Mouse (Mus musculus) gastrocnemius, adult 8-10 months (tissue): ENCODE results near the gene Olfr1201. TPM values are rescaled to one million over a fixed set of nuclear protein-coding genes. Genes with fewer than 3 reads are reported as not detected.

Experiments used
- DNase-seq, 2 experiments: peaks; one replicate each; pipeline ENCODE4 v3.0.0; 2022; ENCODE audit warnings: low spot score in 2 of 2
- total RNA-seq, 4 experiments: library from RNA; stranded (reverse); gene quantifications; 2 replicates each; pipeline ENCODE4 v1.2.4; 2022

Olfr1201 gene
- not detected for total RNA-seq

DNA sequence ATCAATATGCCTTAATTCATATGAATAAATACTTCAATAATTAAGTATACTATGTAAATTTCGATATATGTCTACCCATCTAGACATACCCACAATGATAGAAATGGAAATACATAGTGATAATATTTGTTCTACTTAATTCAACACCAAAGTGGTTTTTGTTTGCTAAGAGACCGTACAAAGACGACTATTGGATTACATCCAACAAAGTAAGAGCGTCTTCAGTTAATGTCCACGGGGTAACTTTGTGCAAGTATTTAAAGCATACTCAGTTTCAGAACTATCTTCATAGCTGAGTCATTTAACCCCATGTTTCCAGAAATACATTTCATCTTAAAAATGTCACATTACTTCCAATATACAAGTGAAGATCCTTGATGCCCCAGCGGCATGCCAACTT lies at the start of gene Olfr1201:
Olfr1201 (plus strand) TSS at position 301 of the 400 bp plus-strand sequence.
- no peak for DNase-seq

DNA sequence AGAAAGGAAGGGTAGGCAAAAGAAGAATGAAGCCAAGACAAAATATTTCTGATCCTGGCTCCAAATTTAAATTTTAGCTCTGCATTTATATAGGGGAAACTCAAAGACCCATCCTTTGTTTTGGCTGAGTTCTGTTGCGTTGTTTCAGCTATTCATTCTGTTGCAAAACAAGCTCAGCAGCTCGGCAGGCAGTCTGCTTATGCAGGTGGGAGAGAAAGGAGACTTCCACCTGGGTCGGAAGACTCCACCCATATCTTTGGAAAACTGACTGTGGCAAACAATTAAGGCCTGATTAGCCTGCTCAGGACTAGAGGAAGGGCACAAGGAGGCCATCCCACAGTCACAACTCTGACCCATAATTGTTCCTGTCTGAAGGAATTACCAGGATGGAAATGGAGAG lies 49.5 kb upstream of the Olfr1201 start:
- DNase-seq, result no peak

DNA sequence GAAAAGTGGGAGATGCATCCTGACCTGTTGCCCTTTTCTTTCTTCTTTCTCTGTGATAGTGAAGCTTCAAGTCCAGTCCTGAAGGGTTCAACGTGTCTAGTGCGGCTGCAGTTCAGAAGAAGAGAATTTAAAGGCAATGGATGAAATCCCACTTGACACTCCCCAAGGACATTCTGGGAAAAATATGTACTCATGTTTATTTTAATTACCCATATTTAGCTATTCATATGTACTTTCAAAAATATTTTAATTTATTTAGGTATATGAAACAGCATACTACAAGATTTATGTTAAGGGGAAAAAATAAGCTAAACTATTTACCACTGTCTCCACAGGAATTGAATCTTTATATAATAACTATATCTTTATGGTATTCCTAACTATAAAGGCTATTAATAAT lies 41.6 kb upstream of the Olfr1201 start, which contains the start of gene Olfr1198:
Olfr1198 (minus strand) TSS at position 101 of the 400 bp plus-strand sequence.
- DNase-seq, result no peak

DNA sequence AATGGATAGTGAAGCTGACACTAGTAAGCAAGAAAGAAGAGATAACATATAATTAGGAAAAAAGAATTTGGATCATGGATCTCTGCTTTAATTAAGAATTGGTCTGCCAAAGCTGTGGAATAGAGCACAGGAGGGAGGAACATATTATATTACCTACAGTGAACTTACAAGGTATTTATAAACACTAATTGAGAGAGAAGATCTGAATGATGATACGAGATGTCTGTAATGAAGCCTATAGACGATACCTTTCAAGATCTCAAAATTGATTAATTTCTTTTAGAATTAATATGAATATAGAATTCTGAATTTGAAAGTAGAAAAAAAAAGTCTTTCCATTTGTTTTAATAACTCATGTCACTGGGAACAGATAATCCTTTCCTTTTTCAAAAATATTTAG lies 32.5 kb upstream of the Olfr1201 start, which contains the start of gene Olfr1199:
Olfr1199 (minus strand) TSS at position 101 of the 400 bp plus-strand sequence.
- no peak for DNase-seq

DNA sequence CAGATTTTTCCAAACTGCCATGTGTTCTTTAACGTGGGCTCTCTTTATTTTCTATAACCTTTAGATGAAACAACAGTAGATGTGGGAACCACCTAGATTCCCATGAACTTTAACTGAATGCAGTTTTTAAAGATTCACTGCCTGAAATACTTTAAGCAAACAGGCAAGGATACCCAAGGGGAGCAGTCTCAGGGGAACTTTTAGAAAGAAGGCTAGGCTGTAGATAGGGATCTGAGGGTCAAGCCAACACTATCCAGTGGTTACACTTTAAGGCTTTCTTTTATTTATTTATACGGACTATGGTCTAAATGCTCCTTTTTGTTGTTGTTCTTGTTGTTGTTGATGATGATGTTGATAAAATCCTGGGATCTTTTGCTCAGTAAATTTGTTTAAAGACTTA lies 22.4 kb upstream of the Olfr1201 start, which contains the start of gene Olfr1200:
Olfr1200 (minus strand) TSS at position 101 of the 400 bp plus-strand sequence.
- no peak for DNase-seq

DNA sequence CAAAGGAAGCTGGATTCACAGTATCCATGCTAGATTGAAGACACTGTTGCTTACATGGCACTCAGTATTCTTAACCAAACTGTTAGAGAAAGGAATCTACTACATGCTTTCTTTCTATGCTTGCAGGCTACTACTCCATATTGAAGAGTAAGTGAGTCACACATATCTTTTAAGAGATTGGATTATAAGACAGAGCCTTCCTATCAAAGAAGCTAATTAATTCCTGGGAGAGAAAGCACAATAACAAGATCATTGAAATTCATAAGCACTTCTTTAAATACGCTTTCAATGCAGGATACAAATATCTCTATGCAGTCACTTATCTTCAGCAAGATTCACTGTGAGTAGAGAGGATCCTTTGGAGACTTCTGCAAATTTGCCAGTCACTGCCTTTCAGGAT lies 21.4 kb downstream of the Olfr1201 start, which contains the start of gene Olfr1202:
Olfr1202 (plus strand) TSS at position 301 of the 400 bp plus-strand sequence.
- no peak for DNase-seq

DNA sequence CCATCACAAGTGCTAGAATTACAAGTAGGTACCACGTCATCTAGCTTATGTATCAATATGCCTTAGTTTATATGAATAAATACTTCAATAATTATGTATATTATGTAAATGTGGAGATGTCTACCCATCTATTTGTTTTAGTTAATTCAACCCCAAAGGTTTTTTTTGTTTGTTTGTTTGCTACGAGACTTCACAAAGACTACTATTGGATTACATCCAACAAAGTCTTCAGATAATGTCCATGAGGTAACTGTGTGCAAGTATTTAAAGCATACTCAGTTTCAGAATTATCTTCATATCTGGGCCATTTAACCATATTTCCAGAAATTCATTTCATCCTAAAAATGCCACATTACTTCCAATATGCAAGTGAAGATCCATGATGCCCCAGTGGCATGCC lies 36.6 kb downstream of the Olfr1201 start, which contains the start of gene Olfr1205:
Olfr1205 (plus strand) TSS at position 301 of the 400 bp plus-strand sequence.
- no peak for DNase-seq

DNA sequence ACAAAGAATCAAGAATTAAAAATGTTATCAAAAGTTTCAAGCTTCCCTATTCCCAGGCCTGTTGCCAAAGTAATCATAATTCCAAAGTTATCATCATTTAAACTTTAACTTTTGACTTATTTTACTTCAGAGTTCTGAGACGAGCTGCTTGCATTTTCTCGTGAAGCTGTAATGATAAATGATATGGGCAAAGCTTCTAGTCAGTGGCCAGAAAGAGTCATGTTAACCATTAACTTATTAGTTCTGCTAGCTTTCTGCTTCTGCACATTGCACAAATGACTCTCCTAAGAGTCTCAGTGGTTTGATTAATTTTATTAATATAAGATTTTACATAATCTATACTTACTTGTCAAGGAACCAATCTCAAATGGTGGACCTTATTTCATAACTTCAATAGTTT lies 45.6 kb downstream of the Olfr1201 start:
- DNase-seq, result no peak

Other genes starting within 250 kb of the Olfr1201 start
- not detected for gene Olfr1188, start 236.1 kb upstream of the Olfr1201 start, total RNA-seq
- not detected for gene Olfr1189, start 206.6 kb upstream of the Olfr1201 start, total RNA-seq
- not detected for gene Olfr1191-ps1, start 152.5 kb upstream of the Olfr1201 start, total RNA-seq
- not detected for gene Olfr1192-ps1, start 144.5 kb upstream of the Olfr1201 start, total RNA-seq
- not detected for gene Olfr1193, start 117.4 kb upstream of the Olfr1201 start, total RNA-seq
- not detected for gene Olfr1195, start 103.8 kb upstream of the Olfr1201 start, total RNA-seq
- not detected for gene Olfr1196, start 88.4 kb upstream of the Olfr1201 start, total RNA-seq
- not detected for gene Olfr1197, start 60.7 kb upstream of the Olfr1201 start, total RNA-seq
- not detected for gene Olfr1198, start 41.7 kb upstream of the Olfr1201 start, total RNA-seq
- gene Olfr1199, start 32.6 kb upstream of the Olfr1201 start, total RNA-seq, result not detected
- gene Olfr1200, start 22.5 kb upstream of the Olfr1201 start, total RNA-seq, result not detected
- gene Olfr1202, start 21.5 kb downstream of the Olfr1201 start, total RNA-seq, result not detected
- not detected for gene Olfr1205, start 36.7 kb downstream of the Olfr1201 start, total RNA-seq
- not detected for gene Olfr1204, start 56.3 kb downstream of the Olfr1201 start, total RNA-seq
- gene Olfr1206, start 70.2 kb downstream of the Olfr1201 start, total RNA-seq, result not detected
- gene Olfr1208, start 109.3 kb downstream of the Olfr1201 start, total RNA-seq, result not detected
- gene Olfr1209, start 122.1 kb downstream of the Olfr1201 start, total RNA-seq, result not detected
- not detected for gene Olfr1211, start 145.1 kb downstream of the Olfr1201 start, total RNA-seq
- gene Olfr1212, start 160.9 kb downstream of the Olfr1201 start, total RNA-seq, result not detected
- not detected for gene Gm13762, start 187.2 kb downstream of the Olfr1201 start, total RNA-seq
- gene Olfr1214, start 199.6 kb downstream of the Olfr1201 start, total RNA-seq, result not detected
- gene Olfr1215, start 213.9 kb downstream of the Olfr1201 start, total RNA-seq, result not detected
- not detected for gene Olfr1216, start 225.3 kb downstream of the Olfr1201 start, total RNA-seq
- not detected for gene Olfr1217, start 239.0 kb downstream of the Olfr1201 start, total RNA-seq